In the genomic region with DNA sequence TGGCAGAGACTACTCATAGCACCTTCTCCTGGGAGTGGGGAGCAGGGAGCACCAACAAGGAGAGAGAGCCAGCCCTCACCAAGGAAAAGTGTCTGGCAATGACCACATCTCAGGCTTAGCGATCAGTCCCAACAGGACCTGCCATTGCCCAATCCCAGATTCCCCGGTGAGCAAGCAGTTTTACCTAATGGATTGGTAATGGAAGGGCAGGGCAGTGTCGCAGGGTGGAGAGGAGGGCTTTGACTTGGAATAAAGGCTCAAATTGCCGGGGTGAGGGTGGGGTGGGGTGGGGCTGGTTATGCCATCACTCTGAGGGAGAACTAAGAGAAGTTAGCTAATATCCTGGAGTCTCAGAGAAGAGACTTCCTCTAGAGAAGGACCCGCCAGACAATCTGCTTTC, we compare ENCODE assay signal across 19 mouse cellular contexts. TPM values are rescaled to one million over a fixed set of nuclear protein-coding genes. Genes with fewer than 3 reads are reported as not detected.
A peak's percentile ranks its signal among the peaks of the same experiment; 100 is the strongest.
DNase-seq lines count a peak whose midpoint lies in the region; ATAC-seq and TF ChIP-seq lines count a peak whose summit lies in the region.
"Had no signal": no experiment of that assay in that cellular context is flagged by ENCODE, and none has a peak within 500 bp of the region (broad histone marks: within the 10 kb centered on the region; RNA-seq: fewer than 3 reads in every experiment).

No protein-coding gene starts in this region.

- 66% methylated on average over 5 of the region's 5 CpGs for WGBS in neural tube, embryonic 15.5 days
- 85% methylated on average over 5 of the region's 5 CpGs for WGBS in hindbrain, embryonic 13.5 days

- peaks cover 1% of the 10 kb centered on the region for H3K4me1 ChIP-seq in ES-Bruce4 (ENCODE audit: control insufficient read depth, insufficient read depth, low read length)
- H3K4me1 ChIP-seq in neural tube, embryonic 15.5 days: no peaks in the 10 kb centered on the region
- H3K4me1 ChIP-seq in hindbrain, embryonic 13.5 days (replicated peaks): peaks cover 4% of the 10 kb centered on the region; the same call in 1 of the 2 replicates
- H3K4me1 ChIP-seq: midbrain, embryonic 15.5 days; neural tube, embryonic 12.5 days had no signal

- H3K4me3 ChIP-seq in ES-Bruce4 (ENCODE audit: low read depth, low read length): peak overlapping the region; percentile 24
- H3K4me3 ChIP-seq in neural tube, embryonic 15.5 days (replicated peaks): no peak overlapping the region
- no peak overlapping the region for H3K4me3 ChIP-seq in hindbrain, embryonic 13.5 days
- H3K4me3 ChIP-seq: heart, embryonic 12.5 days; layer of hippocampus, adult 2 months; midbrain, embryonic 15.5 days; neural tube, embryonic 12.5 days had no signal

- H3K27ac ChIP-seq in ES-Bruce4 (ENCODE audit: insufficient read depth, low read length): peak overlapping the region; percentile 51
- no peak overlapping the region for H3K27ac ChIP-seq in neural tube, embryonic 15.5 days (replicated peaks)
- H3K27ac ChIP-seq in hindbrain, embryonic 13.5 days: no peak overlapping the region
- H3K27ac ChIP-seq: layer of hippocampus, adult 2 months; liver, embryonic 14.5 days; midbrain, embryonic 15.5 days; neural tube, embryonic 12.5 days had no signal

- no peaks in the 10 kb centered on the region for H3K9me3 ChIP-seq in ES-Bruce4 (replicated peaks; ENCODE audit: control insufficient read depth, insufficient read depth, low read length, poor library complexity, severe bottlenecking)
- no peaks in the 10 kb centered on the region for H3K9me3 ChIP-seq in neural tube, embryonic 15.5 days (replicated peaks)
- H3K9me3 ChIP-seq in hindbrain, embryonic 13.5 days: no peaks in the 10 kb centered on the region
- H3K9me3 ChIP-seq: heart, embryonic 12.5 days; midbrain, embryonic 15.5 days; neural tube, embryonic 12.5 days had no signal

- no peaks in the 10 kb centered on the region for H3K27me3 ChIP-seq in ES-Bruce4 (ENCODE audit: control insufficient read depth, insufficient read depth, low read length, poor library complexity, severe bottlenecking)
- no peaks in the 10 kb centered on the region for H3K27me3 ChIP-seq in neural tube, embryonic 15.5 days (replicated peaks)
- H3K27me3 ChIP-seq in hindbrain, embryonic 13.5 days: no peaks in the 10 kb centered on the region
- H3K27me3 ChIP-seq: heart, embryonic 12.5 days; midbrain, embryonic 15.5 days; neural tube, embryonic 12.5 days had no signal

- no peak for TF ChIP-seq CTCF in ES-Bruce4 (IDR thresholded peaks at IDR 0.05; ENCODE audit: low read depth, low read length)

- DNase-seq in kidney, postnatal 25 days: peak; percentile 13 to 65
- no peak for DNase-seq in kidney, postnatal 14 days
- DNase-seq in adipocyte (ENCODE audit: low spot score): peak; percentile 42
- DNase-seq: cerebellum, adult 9-10 months; embryo, embryonic 11 days; gastrocnemius, postnatal 36 days; heart, postnatal 4 days; lung, postnatal 36 days; spleen, adult 18-20 months had no signal

- TF ChIP-seq POLR2A in ES-Bruce4 (IDR thresholded peaks at IDR 0.05; ENCODE audit: insufficient read depth, low read length): no peak

- no peak overlapping the region for H3K4me2 ChIP-seq in neural tube, embryonic 15.5 days
- H3K4me2 ChIP-seq in hindbrain, embryonic 13.5 days: no peak overlapping the region
- H3K4me2 ChIP-seq: heart, embryonic 12.5 days; midbrain, embryonic 15.5 days; neural tube, embryonic 12.5 days had no signal

- peaks cover 8% of the 10 kb centered on the region for H3K36me3 ChIP-seq in ES-Bruce4 (ENCODE audit: control insufficient read depth, insufficient read depth, low read length, poor library complexity, severe bottlenecking)
- peaks cover 25% of the 10 kb centered on the region for H3K36me3 ChIP-seq in neural tube, embryonic 15.5 days
- H3K36me3 ChIP-seq in hindbrain, embryonic 13.5 days: peaks cover 38% of the 10 kb centered on the region

- H3K9ac ChIP-seq in ES-Bruce4 (ENCODE audit: low read depth, poor library complexity, severe bottlenecking): peak overlapping the region; percentile 20; the same call in 1 of the 2 replicates
- H3K9ac ChIP-seq in neural tube, embryonic 15.5 days (replicated peaks): no peak overlapping the region
- no peak overlapping the region for H3K9ac ChIP-seq in hindbrain, embryonic 13.5 days
- H3K9ac ChIP-seq: heart, embryonic 12.5 days; liver, embryonic 14.5 days; midbrain, embryonic 15.5 days; neural tube, embryonic 12.5 days had no signal

- TF ChIP-seq EP300 in ES-Bruce4 (IDR thresholded peaks at IDR 0.05; ENCODE audit: insufficient read depth, low read depth, low read length): no peak

- ATAC-seq in monocyte, adult 5-6 weeks (replicated peaks; ENCODE audit: insufficient number of reproducible peaks, low FRiP score, low TSS enrichment, poor library complexity, severe bottlenecking): peak; percentile 53; the same call in 1 of the 2 replicates
- ATAC-seq in neural tube, embryonic 15.5 days (ENCODE audit: low FRiP score): no peak
- ATAC-seq in hindbrain, embryonic 13.5 days (ENCODE audit: low FRiP score): no peak
- ATAC-seq: inflammation-experienced regulatory T-cells, adult 6 months; midbrain, embryonic 15.5 days had no signal

RNA-seq across cellular contexts. Expression of gene Degs1, which starts 11.0 kb away (rescaled TPM):
- 124 and 127 TPM in 2 replicates for polyA plus RNA-seq in ES-Bruce4 (2011; ENCODE audit: insufficient read depth, insufficient read length, low read depth, missing spikeins)
- 126 to 162 TPM (median 142 TPM) in 3 replicates for total RNA-seq in monocyte, adult 5-6 weeks (2017)
- 101 and 108 TPM in 2 replicates for polyA plus RNA-seq in neural tube, embryonic 15.5 days (2015; fragmentation: Nextera tagmentation; extraction: Ambion mirVana)
- polyA plus RNA-seq in hindbrain, embryonic 13.5 days (2015; fragmentation: Nextera tagmentation; extraction: Ambion mirVana): 70.9 and 76.2 TPM in 2 replicates
